Mouse (Mus musculus): ENCODE measurements around the gene Fam102b. TPM values are rescaled to one million over a fixed set of nuclear protein-coding genes. Genes with fewer than 3 reads are reported as not detected.

Gene Fam102b
- total and polyA plus RNA-seq, 3 experiments: 0.01 to 0.15 (median 0.11) TPM

DNA sequence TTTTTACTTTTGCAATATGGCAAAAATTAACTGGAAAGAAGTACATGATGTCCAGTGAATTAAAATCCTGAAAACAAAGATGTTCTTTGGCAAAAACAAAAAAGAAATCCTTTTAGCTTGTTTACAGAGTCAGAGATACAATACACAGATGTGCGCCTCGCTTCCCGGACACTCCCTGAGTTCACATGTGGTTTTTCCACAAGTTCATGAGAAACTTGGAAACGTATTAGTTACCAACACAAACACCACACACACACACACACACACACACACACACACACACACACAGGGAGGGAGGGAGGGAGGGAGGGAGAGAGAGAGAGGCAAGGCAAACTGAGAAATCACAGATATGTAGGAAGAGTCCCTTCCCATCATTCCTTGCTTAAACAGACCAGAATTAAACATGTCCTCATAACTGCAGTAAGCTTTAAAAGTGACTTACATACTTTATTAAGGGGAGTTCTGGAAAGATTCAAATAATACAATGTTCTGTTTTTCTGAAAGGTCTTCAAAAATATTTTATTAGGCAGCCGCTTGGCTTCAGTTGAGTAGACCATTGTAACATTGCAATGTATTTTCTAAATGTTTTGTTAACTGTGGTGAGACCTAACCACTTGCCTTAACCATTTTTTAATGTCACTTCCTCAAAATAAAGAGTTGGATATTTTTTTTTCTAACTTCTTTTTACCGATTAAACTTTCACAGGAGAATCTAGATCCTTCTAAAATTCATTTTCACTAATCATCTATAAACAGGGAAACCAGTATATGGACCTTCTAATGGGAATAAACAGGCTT is 5.5 kb downstream of the Fam102b start:
- peaks cover 4% of the 10 kb centered on the region for H3K9me3 ChIP-seq (replicated peaks)
- DNase-seq (ENCODE audit: low spot score) (no peak), ATAC-seq (ENCODE audit: extremely low read depth, insufficient number of reproducible peaks, low FRiP score, poor library complexity, severe bottlenecking) (no peak)
- no peaks in the 10 kb centered on the region for H3K4me1 ChIP-seq (ENCODE audit: insufficient read depth, low read depth, low read length)
- H3K4me3 ChIP-seq (ENCODE audit: low read depth, low read length): no peak overlapping the region
- no peaks in the 10 kb centered on the region for H3K36me3 ChIP-seq (replicated peaks)
- H3K27me3 ChIP-seq (ENCODE audit: insufficient read depth, low read length): no peaks in the 10 kb centered on the region
- no peak for TF ChIP-seq POLR2AphosphoS5 (IDR thresholded peaks at IDR 0.05; ENCODE audit: insufficient replicate concordance, low read depth, low read length)
- no peak for TF ChIP-seq CTCF (IDR thresholded peaks at IDR 0.05; ENCODE audit: low read depth, low read length)
- TF ChIP-seq GATA2 (IDR thresholded peaks at IDR 0.05; ENCODE audit: borderline replicate concordance, low read depth, low read length): no peak
- TF ChIP-seq TAL1 (conservative IDR thresholded peaks at IDR 0.05; ENCODE audit: low read depth, low read length): no peak
- TF ChIP-seq GATA1 (IDR thresholded peaks at IDR 0.05; ENCODE audit: borderline replicate concordance, low read length): no peak

DNA sequence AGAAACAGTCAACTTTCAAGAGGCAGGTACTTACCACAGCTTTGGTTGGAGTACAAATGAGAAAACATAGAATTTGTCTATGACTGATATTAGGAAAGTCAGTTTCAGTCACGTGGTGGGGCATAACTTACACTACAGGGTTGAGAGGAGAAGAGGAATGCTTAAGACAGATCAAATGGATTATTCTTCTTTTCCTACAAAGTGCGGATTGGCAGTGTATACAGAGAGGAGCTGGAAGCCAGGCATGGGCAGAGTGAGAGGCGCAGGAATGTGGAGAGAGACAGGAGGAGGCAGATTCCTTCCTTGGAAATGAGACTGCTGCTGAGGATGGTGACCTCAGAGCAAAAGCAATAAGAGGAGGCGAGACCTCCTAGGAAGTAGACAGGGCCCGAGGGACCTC is 9.1 kb downstream of the Fam102b start:
- no peaks in the 10 kb centered on the region for H3K9me3 ChIP-seq (replicated peaks)
- no peak for DNase-seq (ENCODE audit: low spot score)
- H3K4me3 ChIP-seq (ENCODE audit: low read depth, low read length): no peak overlapping the region
- H3K36me3 ChIP-seq (replicated peaks): no peaks in the 10 kb centered on the region
- H3K27me3 ChIP-seq (ENCODE audit: insufficient read depth, low read length): no peaks in the 10 kb centered on the region
- ATAC-seq (ENCODE audit: extremely low read depth, insufficient number of reproducible peaks, low FRiP score, poor library complexity, severe bottlenecking): no peak
- H3K4me1 ChIP-seq (ENCODE audit: insufficient read depth, low read depth, low read length): no peaks in the 10 kb centered on the region
- TF ChIP-seq POLR2AphosphoS5 (IDR thresholded peaks at IDR 0.05; ENCODE audit: insufficient replicate concordance, low read depth, low read length): no peak
- no peak for TF ChIP-seq TAL1 (conservative IDR thresholded peaks at IDR 0.05; ENCODE audit: low read depth, low read length)
- no peak for TF ChIP-seq GATA2 (IDR thresholded peaks at IDR 0.05; ENCODE audit: borderline replicate concordance, low read depth, low read length)
- no peak for TF ChIP-seq CTCF (IDR thresholded peaks at IDR 0.05; ENCODE audit: low read depth, low read length)
- TF ChIP-seq GATA1 (IDR thresholded peaks at IDR 0.05; ENCODE audit: borderline replicate concordance, low read length): no peak

DNA sequence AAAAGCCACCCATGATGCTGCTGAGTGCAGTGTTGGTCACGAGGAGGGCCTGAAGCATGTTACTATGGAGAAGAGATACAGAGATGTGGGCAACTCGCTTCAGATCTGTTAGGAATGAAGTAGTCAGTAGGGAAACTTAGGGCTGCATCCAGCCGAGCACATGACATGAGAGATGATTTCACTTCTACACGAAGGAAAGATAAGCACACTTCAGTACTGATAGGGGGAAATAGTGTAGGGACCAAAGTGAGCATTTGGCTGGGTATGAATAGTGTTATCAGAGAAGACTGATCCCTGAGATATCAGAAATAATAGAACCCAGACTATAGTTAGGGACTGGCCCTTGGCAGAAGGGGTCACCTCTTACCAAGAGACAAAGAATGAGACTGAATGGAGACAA is 14.8 kb downstream of the Fam102b start:
- H3K4me1 ChIP-seq (ENCODE audit: insufficient read depth, low read depth, low read length): no peaks in the 10 kb centered on the region

DNA sequence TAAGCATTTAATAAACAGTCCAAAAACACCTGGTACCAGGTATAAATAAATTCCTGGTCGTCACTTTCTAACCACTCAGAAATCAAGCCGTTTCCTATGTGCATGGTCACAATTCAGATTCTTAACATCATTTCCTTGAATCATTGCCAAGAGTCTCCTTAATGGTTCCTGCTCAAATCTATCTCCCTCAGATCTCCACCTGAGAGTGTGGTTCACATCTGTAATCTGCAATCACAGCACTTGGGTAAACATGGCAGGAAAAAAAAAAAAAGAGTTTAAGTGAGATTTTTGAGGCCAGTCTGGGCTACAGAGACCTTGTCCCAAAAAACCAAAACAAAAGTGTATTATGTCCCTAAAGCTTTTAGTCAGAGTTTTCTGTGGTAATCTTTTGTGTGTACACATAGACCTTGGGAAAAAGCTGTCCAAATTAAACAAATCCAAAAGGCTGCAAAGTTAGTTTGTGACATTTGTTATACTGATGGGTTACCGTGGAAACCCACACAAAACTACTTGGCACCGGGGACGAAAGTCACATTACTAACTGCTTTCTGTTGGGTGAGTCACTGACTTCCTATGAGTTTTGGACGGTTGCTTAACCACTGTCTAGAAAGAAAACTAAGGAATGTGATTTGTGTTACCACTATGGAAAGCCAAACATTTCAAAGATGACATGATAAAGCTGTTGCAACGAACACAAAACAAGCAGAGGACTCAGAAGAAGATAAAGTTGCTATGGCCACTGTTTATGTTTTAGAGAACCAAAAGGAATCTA is 16.7 kb downstream of the Fam102b start:
- no peak for ATAC-seq (ENCODE audit: extremely low read depth, insufficient number of reproducible peaks, low FRiP score, poor library complexity, severe bottlenecking)

More for the DNA sequence above, 14.8 kb downstream of the Fam102b start:
- ATAC-seq (ENCODE audit: extremely low read depth, insufficient number of reproducible peaks, low FRiP score, poor library complexity, severe bottlenecking) (no peak), DNase-seq (ENCODE audit: low spot score) (no peak)
- no peak overlapping the region for H3K4me3 ChIP-seq (ENCODE audit: low read depth, low read length)
- TF ChIP-seq POLR2AphosphoS5 (IDR thresholded peaks at IDR 0.05; ENCODE audit: insufficient replicate concordance, low read depth, low read length) (no peak), GATA1 (IDR thresholded peaks at IDR 0.05; ENCODE audit: borderline replicate concordance, low read length) (no peak), GATA2 (IDR thresholded peaks at IDR 0.05; ENCODE audit: borderline replicate concordance, low read depth, low read length) (no peak), TAL1 (conservative IDR thresholded peaks at IDR 0.05; ENCODE audit: low read depth, low read length) (no peak), CTCF (IDR thresholded peaks at IDR 0.05; ENCODE audit: low read depth, low read length) (no peak)
- H3K36me3 ChIP-seq (replicated peaks): no peaks in the 10 kb centered on the region
- no peaks in the 10 kb centered on the region for H3K9me3 ChIP-seq (replicated peaks)
- H3K27me3 ChIP-seq (ENCODE audit: insufficient read depth, low read length): no peaks in the 10 kb centered on the region

DNA sequence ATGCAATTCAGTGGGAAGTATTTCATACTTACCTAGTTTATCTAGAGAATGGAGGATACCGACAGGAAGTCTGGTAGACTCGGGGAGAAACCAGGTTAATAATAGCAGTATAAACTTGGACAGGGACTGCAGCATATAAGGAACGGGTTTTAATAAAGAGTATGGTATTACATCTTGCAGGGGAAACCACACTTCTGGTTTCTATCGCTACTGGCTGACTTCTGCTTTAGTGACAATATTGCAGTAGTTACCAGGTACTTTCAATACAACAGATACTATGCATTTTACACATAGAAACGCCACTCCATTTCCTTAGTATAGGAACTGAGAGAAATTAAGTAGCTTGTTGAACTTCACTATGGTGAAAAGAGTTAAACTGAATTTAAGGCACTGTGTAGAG is 19.2 kb downstream of the Fam102b start:
- ATAC-seq (ENCODE audit: extremely low read depth, insufficient number of reproducible peaks, low FRiP score, poor library complexity, severe bottlenecking) (no peak), DNase-seq (ENCODE audit: low spot score) (no peak)
- H3K9me3 ChIP-seq (replicated peaks): no peaks in the 10 kb centered on the region
- TF ChIP-seq GATA1 (IDR thresholded peaks at IDR 0.05; ENCODE audit: borderline replicate concordance, low read length) (no peak), CTCF (IDR thresholded peaks at IDR 0.05; ENCODE audit: low read depth, low read length) (no peak), GATA2 (IDR thresholded peaks at IDR 0.05; ENCODE audit: borderline replicate concordance, low read depth, low read length) (no peak), POLR2AphosphoS5 (IDR thresholded peaks at IDR 0.05; ENCODE audit: insufficient replicate concordance, low read depth, low read length) (no peak), TAL1 (conservative IDR thresholded peaks at IDR 0.05; ENCODE audit: low read depth, low read length) (no peak)
- no peak overlapping the region for H3K4me3 ChIP-seq (ENCODE audit: low read depth, low read length)
- no peaks in the 10 kb centered on the region for H3K4me1 ChIP-seq (ENCODE audit: insufficient read depth, low read depth, low read length)
- no peaks in the 10 kb centered on the region for H3K36me3 ChIP-seq (replicated peaks)
- peaks cover 2% of the 10 kb centered on the region; the same call in 1 of the 2 replicates for H3K27me3 ChIP-seq (ENCODE audit: insufficient read depth, low read length)

More for the DNA sequence above, 16.7 kb downstream of the Fam102b start:
- no peak for DNase-seq (ENCODE audit: low spot score)
- H3K4me1 ChIP-seq (ENCODE audit: insufficient read depth, low read depth, low read length): no peaks in the 10 kb centered on the region
- H3K36me3 ChIP-seq (replicated peaks): no peaks in the 10 kb centered on the region
- no peak for TF ChIP-seq TAL1 (conservative IDR thresholded peaks at IDR 0.05; ENCODE audit: low read depth, low read length)
- no peak for TF ChIP-seq CTCF (IDR thresholded peaks at IDR 0.05; ENCODE audit: low read depth, low read length)
- no peak for TF ChIP-seq GATA1 (IDR thresholded peaks at IDR 0.05; ENCODE audit: borderline replicate concordance, low read length)
- TF ChIP-seq GATA2 (IDR thresholded peaks at IDR 0.05; ENCODE audit: borderline replicate concordance, low read depth, low read length): no peak
- no peak for TF ChIP-seq POLR2AphosphoS5 (IDR thresholded peaks at IDR 0.05; ENCODE audit: insufficient replicate concordance, low read depth, low read length)
- H3K9me3 ChIP-seq (replicated peaks): no peaks in the 10 kb centered on the region
- no peaks in the 10 kb centered on the region for H3K27me3 ChIP-seq (ENCODE audit: insufficient read depth, low read length)
- H3K4me3 ChIP-seq (ENCODE audit: low read depth, low read length): no peak overlapping the region

DNA sequence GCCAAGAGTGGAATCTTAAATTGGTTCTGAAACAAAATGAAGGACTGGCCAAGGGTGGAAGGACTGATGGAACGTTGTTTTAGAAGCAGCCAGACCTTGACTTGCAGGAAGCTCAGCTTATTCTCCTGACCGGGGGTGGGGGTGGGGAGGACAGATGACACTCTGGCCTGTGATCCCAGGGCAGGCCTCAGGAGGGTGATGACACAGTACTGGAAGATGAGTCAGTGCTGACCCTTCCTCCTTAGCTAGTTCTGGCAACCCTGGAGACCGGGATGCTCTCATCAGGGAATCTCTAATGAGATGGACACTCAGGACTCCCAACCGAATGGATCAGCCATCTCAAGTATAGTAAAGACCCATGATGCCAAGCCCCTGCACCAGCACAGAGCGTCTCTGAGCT is 21.6 kb downstream of the Fam102b start:
- no peaks in the 10 kb centered on the region for H3K4me1 ChIP-seq (ENCODE audit: insufficient read depth, low read depth, low read length)
- no peaks in the 10 kb centered on the region for H3K9me3 ChIP-seq (replicated peaks)
- no peak for DNase-seq (ENCODE audit: low spot score)
- ATAC-seq (ENCODE audit: extremely low read depth, insufficient number of reproducible peaks, low FRiP score, poor library complexity, severe bottlenecking): no peak
- TF ChIP-seq POLR2AphosphoS5 (IDR thresholded peaks at IDR 0.05; ENCODE audit: insufficient replicate concordance, low read depth, low read length): no peak
- no peak for TF ChIP-seq GATA1 (IDR thresholded peaks at IDR 0.05; ENCODE audit: borderline replicate concordance, low read length)
- no peak for TF ChIP-seq TAL1 (conservative IDR thresholded peaks at IDR 0.05; ENCODE audit: low read depth, low read length)
- no peak for TF ChIP-seq CTCF (IDR thresholded peaks at IDR 0.05; ENCODE audit: low read depth, low read length)
- no peak for TF ChIP-seq GATA2 (IDR thresholded peaks at IDR 0.05; ENCODE audit: borderline replicate concordance, low read depth, low read length)
- H3K36me3 ChIP-seq (replicated peaks): no peaks in the 10 kb centered on the region
- H3K4me3 ChIP-seq (ENCODE audit: low read depth, low read length): no peak overlapping the region
- H3K27me3 ChIP-seq (ENCODE audit: insufficient read depth, low read length): peaks cover 2% of the 10 kb centered on the region; the same call in 1 of the 2 replicates
